Mouse (Mus musculus): ENCODE results near the gene Mdh1b. TPM values are rescaled to one million over a fixed set of nuclear protein-coding genes. Genes with fewer than 3 reads are reported as not detected.

Gene Mdh1b
- polyA plus RNA-seq, 1 experiment from 2014 or later = 0.42 TPM

Other genes starting within 250 kb of the Mdh1b start
- gene Gm39653, start 114.3 kb downstream of the Mdh1b start, polyA plus RNA-seq (2015; fragmentation: Nextera tagmentation; extraction: Ambion mirVana) = 0.14 and 0.17 TPM in 2 replicates
- gene Dytn, start 43.4 kb downstream of the Mdh1b start, polyA plus RNA-seq (2015; fragmentation: Nextera tagmentation; extraction: Ambion mirVana) = 0.22 and 0.37 TPM in 2 replicates
- gene Fastkd2, start 296 bp upstream of the Mdh1b start, polyA plus RNA-seq (2015; fragmentation: Nextera tagmentation; extraction: Ambion mirVana) = 28.6 and 37.4 TPM in 2 replicates
- 0.19 and 0.36 TPM in 2 replicates for gene 4933402D24Rik, start 38.9 kb upstream of the Mdh1b start, polyA plus RNA-seq (2015; fragmentation: Nextera tagmentation; extraction: Ambion mirVana)